24 mouse cellular contexts compared by ENCODE assay signal in genomic region chr5:31671137-31671536, GRCm38 (mm10). TPM values are rescaled to one million over a fixed set of nuclear protein-coding genes. Genes with fewer than 3 reads are reported as not detected.
DNase-seq lines count a peak whose midpoint lies in the region; ATAC-seq and TF ChIP-seq lines count a peak whose summit lies in the region.
"Had no signal": no experiment of that assay in that cellular context is flagged by ENCODE, and none has a peak within 500 bp of the region (broad histone marks: within the 10 kb centered on the region; RNA-seq: fewer than 3 reads in every experiment).

No protein-coding gene starts in this region.

- no peak for TF ChIP-seq CTCF in layer of hippocampus, adult 2 months (conservative IDR thresholded peaks at IDR 0.05)

- peaks cover 3% of the 10 kb centered on the region; the same call in 1 of the 2 replicates for H3K4me1 ChIP-seq in hindbrain, embryonic 10.5 days (replicated peaks)
- H3K4me1 ChIP-seq: embryonic facial prominence, embryonic 10.5 days; embryonic facial prominence, embryonic 12.5 days; forebrain, embryonic 13.5 days; forebrain, embryonic 15.5 days had no signal

- H3K27me3 ChIP-seq in hindbrain, embryonic 10.5 days (ENCODE audit: insufficient read depth, poor library complexity, severe bottlenecking) = no peaks in the 10 kb centered on the region
- H3K27me3 ChIP-seq: CH12.LX; embryonic facial prominence, embryonic 12.5 days; forebrain, embryonic 13.5 days; forebrain, embryonic 15.5 days had no signal

- 71% methylated on average over 2 of the region's 2 CpGs for WGBS in hindbrain, embryonic 10.5 days

- ATAC-seq in megakaryocyte, adult 5-6 weeks (ENCODE audit: poor library complexity, severe bottlenecking) = peak; percentile 57
- ATAC-seq: CD4-positive, CD25-positive, alpha-beta regulatory T cell, adult 4 months; forebrain, embryonic 13.5 days; forebrain, embryonic 15.5 days; forebrain, postnatal 0 days had no signal

- no peak for DNase-seq in layer of hippocampus, adult 2 months (ENCODE audit: low spot score in 2 of 2)
- DNase-seq in layer of hippocampus, postnatal 25 days (ENCODE audit: extremely low spot score in 1 of 2, low spot score in 1 of 2) = no peak
- peak; percentile 9 for DNase-seq in brain, adult 2 months (ENCODE audit: low read depth, low spot score)
- DNase-seq in right cerebral cortex, postnatal 4 days = no peak
- DNase-seq in hindbrain, embryonic 10.5 days (ENCODE audit: low spot score) = no peak
- no peak for DNase-seq in cerebellum, postnatal 14 days
- DNase-seq: adrenal gland, adult 2 months; adrenal gland, postnatal 10 days; adrenal gland, postnatal 25 days; B cell, adult 2 months; cerebellum, adult 11 months; cerebellum, adult 18-20 months; cerebellum, adult 8-10 months; cerebellum, adult 9-11 months; cerebellum, postnatal 25 days; forebrain, postnatal 0 days had no signal

- no peaks in the 10 kb centered on the region for H3K9me3 ChIP-seq in hindbrain, embryonic 10.5 days
- H3K9me3 ChIP-seq: embryonic facial prominence, embryonic 10.5 days; embryonic facial prominence, embryonic 12.5 days; forebrain, embryonic 13.5 days; forebrain, embryonic 15.5 days; G1E had no signal

- H3K4me3 ChIP-seq in layer of hippocampus, adult 2 months = no peak overlapping the region
- no peak overlapping the region for H3K4me3 ChIP-seq in hindbrain, embryonic 10.5 days
- H3K4me3 ChIP-seq: embryonic facial prominence, embryonic 10.5 days; embryonic facial prominence, embryonic 12.5 days; forebrain, embryonic 13.5 days; forebrain, embryonic 15.5 days had no signal

- peak overlapping the region; percentile 68; the same call in 1 of the 2 replicates for H3K27ac ChIP-seq in layer of hippocampus, adult 2 months
- no peak overlapping the region for H3K27ac ChIP-seq in hindbrain, embryonic 10.5 days
- H3K27ac ChIP-seq: embryonic facial prominence, embryonic 10.5 days; embryonic facial prominence, embryonic 12.5 days; forebrain, embryonic 13.5 days had no signal

- H3K36me3 ChIP-seq in hindbrain, embryonic 10.5 days = no peaks in the 10 kb centered on the region
- H3K36me3 ChIP-seq: embryonic facial prominence, embryonic 10.5 days; embryonic facial prominence, embryonic 12.5 days; forebrain, embryonic 15.5 days had no signal

RNA-seq across cellular contexts. Expression of gene Rbks, which starts 26.3 kb away (rescaled TPM):
- total RNA-seq in layer of hippocampus, adult 2 months (2021) = 1 to 10 TPM; 4.0 to 4.4 TPM
- 1 to 10 TPM; 3.4 to 4.3 TPM for total RNA-seq in layer of hippocampus, postnatal 25 days (2021)
- total RNA-seq in megakaryocyte, adult 5-6 weeks (2015) = 52.2 and 60.9 TPM in 2 replicates
- 31.0 and 37.4 TPM in 2 replicates for total RNA-seq in megakaryocyte, adult 5-6 weeks (2017)
- 4.3 and 4.5 TPM in 2 replicates for polyA plus RNA-seq in hindbrain, embryonic 10.5 days (2016; fragmentation: Nextera tagmentation; extraction: Ambion mirVana)

RNA-seq across cellular contexts. Expression of gene Babam2, which starts 26.3 kb away (rescaled TPM):
- 10 to 100 TPM; 49.3 to 50.4 TPM for total RNA-seq in layer of hippocampus, adult 2 months (2021)
- 10 to 100 TPM; 45.5 to 48.1 TPM for total RNA-seq in layer of hippocampus, postnatal 25 days (2021)
- total RNA-seq in megakaryocyte, adult 5-6 weeks (2015) = 106 and 112 TPM in 2 replicates
- total RNA-seq in megakaryocyte, adult 5-6 weeks (2017) = 41.2 and 55.3 TPM in 2 replicates
- 36.8 and 48.5 TPM in 2 replicates for polyA plus RNA-seq in hindbrain, embryonic 10.5 days (2016; fragmentation: Nextera tagmentation; extraction: Ambion mirVana)

Comparison
In these comparisons a context has a peak if more than half of its experiments do, and no peak if none do; other contexts are left out.
1. RNA of gene Rbks, which starts 26.3 kb away (total RNA-seq): 31.0 to 60.9 TPM in megakaryocyte, adult 5-6 weeks; 4.0 to 4.4 TPM in layer of hippocampus, adult 2 months and 3.4 to 4.3 TPM in layer of hippocampus, postnatal 25 days; every median in the first group is over 4 times any median in the second.